Mouse (Mus musculus) midbrain, embryonic 10.5 days (tissue): ENCODE data around the gene Nid2. TPM values are rescaled to one million over a fixed set of nuclear protein-coding genes. Genes with fewer than 3 reads are reported as not detected.

Source experiments
- DNase-seq: peaks from one replicate; pipeline ENCODE4 v3.0.0-alpha.2; 2017; ENCODE audit warnings: low spot score
- H3K27ac ChIP-seq: fragments of 300-500 bp; sonication (generic); replicated peaks from 2 replicates; pipeline ENCODE4 v1.5.1; 2016; ENCODE audit warnings: mild to moderate bottlenecking
- H3K27me3 ChIP-seq: fragments of 300-500 bp; sonication (generic); 2 replicates; pipeline ENCODE4 v1.6.1; 2016; ENCODE audit warnings: low read depth, mild to moderate bottlenecking; ENCODE audit not compliant: poor library complexity, severe bottlenecking
- H3K36me3 ChIP-seq: fragments of 300-500 bp; sonication (generic); 2 replicates; pipeline ENCODE4 v1.6.1; 2016; ENCODE audit warnings: mild to moderate bottlenecking, moderate library complexity
- H3K4me1 ChIP-seq: fragments of 300-500 bp; sonication (generic); 2 replicates; pipeline ENCODE4 v1.6.1; 2016
- H3K4me3 ChIP-seq: fragments of 300-500 bp; sonication (generic); 2 replicates; pipeline ENCODE4 v1.5.1; 2016; ENCODE audit warnings: mild to moderate bottlenecking, moderate library complexity
- H3K9me3 ChIP-seq: fragments of 300-500 bp; sonication (generic); replicated peaks from 2 replicates; pipeline ENCODE4 v1.6.1; 2016; ENCODE audit warnings: mild to moderate bottlenecking
- WGBS: fragments of 180-500 bp; shearing (Covaris S2); methylation state at CpG from one replicate; pipeline ENCODE4 v1.1.7; 2016; 5-methylcytosine and 5-hydroxymethylcytosine counted together
- polyA plus RNA-seq: library from polyadenylated mRNA; unstranded; fragments of >200 nt; fragmentation: Nextera tagmentation; extraction: Ambion mirVana; gene quantifications from 2 replicates; pipeline ENCODE4 v1.2.1, GENCODE M21; 2016

Nid2 gene
- polyA plus RNA-seq, 1 experiment from 2014 or later, result 41.0 TPM

DNA sequence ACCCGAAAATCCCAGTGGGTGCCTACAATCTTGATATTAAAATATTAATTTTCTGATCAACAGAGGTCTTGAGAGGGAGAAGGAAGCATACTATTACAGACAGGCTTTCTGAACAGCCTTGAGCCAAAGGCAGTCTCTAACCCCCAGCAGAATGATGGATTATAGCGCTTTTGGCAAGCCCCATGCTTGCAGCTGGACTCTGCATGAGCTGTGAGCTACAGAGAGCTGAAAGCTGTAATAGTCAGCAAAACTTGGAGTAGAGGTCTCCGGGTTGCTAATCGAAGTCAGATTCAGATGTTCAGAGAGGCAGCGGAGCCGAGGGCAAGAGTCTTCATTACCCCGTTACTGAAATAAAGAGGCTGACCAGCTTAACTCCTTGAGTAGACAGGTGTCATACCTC is 22.3 kb upstream of the Nid2 start:
- 88% methylated on average over 7 of the region's 7 CpGs for WGBS
- no peaks in the 10 kb centered on the region for H3K9me3 ChIP-seq
- H3K27ac ChIP-seq, result no peak overlapping the region
- H3K4me1 ChIP-seq, result no peaks in the 10 kb centered on the region
- no peak for DNase-seq
- H3K4me3 ChIP-seq, result no peak overlapping the region
- H3K36me3 ChIP-seq, result no peaks in the 10 kb centered on the region
- no peaks in the 10 kb centered on the region; the same call in 1 of the 2 replicates for H3K27me3 ChIP-seq

DNA sequence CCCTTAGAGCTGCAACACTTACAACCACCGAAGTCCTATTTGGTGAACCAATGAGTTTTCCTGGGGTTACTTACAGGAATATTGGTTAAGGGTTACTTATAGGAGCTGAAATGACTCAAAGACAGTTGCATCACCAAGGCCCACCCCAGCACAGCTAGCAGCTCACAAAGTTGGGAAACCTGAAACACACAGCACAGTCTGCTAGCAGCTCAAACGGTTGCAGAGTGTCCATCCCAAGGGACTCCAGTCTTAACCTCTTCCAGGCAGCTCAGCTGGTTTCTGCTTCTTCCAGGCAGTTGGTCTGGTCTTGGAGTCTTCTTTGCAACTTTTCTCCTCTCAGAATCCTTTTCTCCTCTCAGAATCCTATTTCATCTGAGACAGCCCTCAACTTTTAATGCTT is 19.0 kb upstream of the Nid2 start:
- Histone ChIP-seq H3K4me3 (no peak overlapping the region), H3K9me3 (no peaks in the 10 kb centered on the region), H3K27me3 (no peaks in the 10 kb centered on the region; the same call in 1 of the 2 replicates), H3K4me1 (peaks cover 5% of the 10 kb centered on the region), H3K27ac (no peak overlapping the region), H3K36me3 (no peaks in the 10 kb centered on the region)
- DNase-seq, result no peak
- WGBS, result 85% methylated on average over 2 of the region's 2 CpGs

DNA sequence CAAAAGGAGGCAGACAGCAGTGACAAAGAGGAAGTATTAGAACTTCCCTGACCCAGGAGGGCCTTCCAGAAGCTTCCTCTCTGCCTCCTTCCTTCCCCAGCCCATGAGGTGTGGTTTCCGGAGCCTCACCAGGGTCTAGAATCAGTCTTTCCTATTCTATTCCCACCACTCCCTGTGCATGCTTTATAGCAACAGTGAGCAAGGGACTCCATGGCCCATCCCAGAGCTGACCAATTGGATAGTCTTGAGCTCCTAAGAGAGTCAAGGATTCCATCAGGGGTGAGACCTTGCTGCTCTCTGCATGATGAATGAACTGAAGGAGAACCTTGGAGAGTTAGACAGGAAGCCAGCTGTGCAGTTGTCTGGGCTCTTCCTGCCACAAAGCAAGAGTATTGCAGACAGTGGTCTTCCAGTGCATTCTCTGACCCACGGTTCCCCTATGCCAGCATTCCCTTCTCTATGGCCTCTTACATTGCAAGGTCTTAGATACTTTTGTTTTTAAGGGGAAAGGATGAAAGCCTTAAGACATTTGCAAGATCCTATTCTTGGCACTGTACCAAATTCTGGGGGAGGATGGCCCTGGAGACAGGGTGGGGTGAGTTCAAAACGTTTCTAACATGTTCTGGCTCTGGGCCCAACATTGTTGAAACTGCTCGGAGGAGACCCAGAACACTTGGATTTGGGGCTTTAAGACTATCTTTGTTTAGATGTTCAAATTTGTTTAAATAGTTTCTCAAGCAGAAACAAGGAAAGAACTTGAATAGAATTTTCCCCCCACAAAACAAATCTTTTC is 17.4 kb upstream of the Nid2 start:
- no peaks in the 10 kb centered on the region for H3K36me3 ChIP-seq
- no peaks in the 10 kb centered on the region; the same call in 1 of the 2 replicates for H3K27me3 ChIP-seq
- peaks cover 18% of the 10 kb centered on the region for H3K4me1 ChIP-seq
- no peak for DNase-seq
- WGBS, result 83% methylated on average over 4 of the region's 4 CpGs
- no peaks in the 10 kb centered on the region for H3K9me3 ChIP-seq
- no peak overlapping the region for H3K27ac ChIP-seq
- H3K4me3 ChIP-seq, result no peak overlapping the region

DNA sequence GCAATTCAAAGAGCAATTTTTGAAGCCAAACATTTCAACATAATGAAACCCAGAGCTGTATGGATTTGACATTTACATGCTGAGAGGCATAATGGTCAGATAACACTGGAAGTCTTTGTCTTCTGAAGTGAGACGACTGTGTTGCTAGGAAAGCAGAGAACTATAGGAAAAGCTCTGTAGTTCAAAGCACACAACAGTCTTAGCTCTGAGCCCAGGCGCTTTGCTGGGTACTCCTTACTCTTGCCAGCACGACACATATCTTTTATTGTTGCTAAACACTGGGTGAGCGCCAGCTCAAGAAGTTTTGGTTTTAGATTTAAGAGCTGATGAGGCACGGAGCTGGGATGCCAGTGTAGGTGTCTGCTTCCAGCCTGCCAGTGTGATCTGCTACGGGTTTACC is 15.8 kb upstream of the Nid2 start:
- Histone ChIP-seq H3K9me3 (no peaks in the 10 kb centered on the region), H3K36me3 (no peaks in the 10 kb centered on the region), H3K27ac (no peak overlapping the region), H3K4me3 (no peak overlapping the region), H3K27me3 (peaks cover 3% of the 10 kb centered on the region; the same call in 1 of the 2 replicates), H3K4me1 (peaks cover 26% of the 10 kb centered on the region)
- DNase-seq, result no peak
- WGBS, result 39% methylated on average over 6 of the region's 6 CpGs

DNA sequence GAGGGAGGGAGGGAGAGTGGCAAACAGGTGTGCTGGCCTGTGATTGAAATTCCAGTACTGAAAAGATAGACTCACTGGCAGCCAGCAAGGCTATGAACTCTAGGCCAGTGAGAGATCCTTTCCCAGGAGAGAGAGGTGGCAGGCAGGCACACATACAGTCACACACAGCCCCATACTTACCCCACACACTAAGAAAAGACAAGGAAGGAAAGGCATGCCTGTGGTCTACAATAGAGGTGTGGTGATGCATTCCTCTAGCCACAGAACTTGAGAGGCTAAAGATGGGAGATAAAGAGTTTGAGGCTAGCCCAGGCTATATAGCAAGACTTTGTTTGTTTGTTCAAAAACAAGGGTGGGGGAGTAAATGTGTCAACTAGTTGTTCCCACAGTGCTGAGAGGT is 13.5 kb upstream of the Nid2 start:
- Histone ChIP-seq H3K27me3 (peaks cover 5% of the 10 kb centered on the region; the same call in 1 of the 2 replicates), H3K4me3 (no peak overlapping the region), H3K4me1 (peaks cover 26% of the 10 kb centered on the region), H3K36me3 (no peaks in the 10 kb centered on the region), H3K9me3 (no peaks in the 10 kb centered on the region), H3K27ac (peak overlapping the region; percentile 69; the same call in 1 of the 2 replicates)
- no peak for DNase-seq

DNA sequence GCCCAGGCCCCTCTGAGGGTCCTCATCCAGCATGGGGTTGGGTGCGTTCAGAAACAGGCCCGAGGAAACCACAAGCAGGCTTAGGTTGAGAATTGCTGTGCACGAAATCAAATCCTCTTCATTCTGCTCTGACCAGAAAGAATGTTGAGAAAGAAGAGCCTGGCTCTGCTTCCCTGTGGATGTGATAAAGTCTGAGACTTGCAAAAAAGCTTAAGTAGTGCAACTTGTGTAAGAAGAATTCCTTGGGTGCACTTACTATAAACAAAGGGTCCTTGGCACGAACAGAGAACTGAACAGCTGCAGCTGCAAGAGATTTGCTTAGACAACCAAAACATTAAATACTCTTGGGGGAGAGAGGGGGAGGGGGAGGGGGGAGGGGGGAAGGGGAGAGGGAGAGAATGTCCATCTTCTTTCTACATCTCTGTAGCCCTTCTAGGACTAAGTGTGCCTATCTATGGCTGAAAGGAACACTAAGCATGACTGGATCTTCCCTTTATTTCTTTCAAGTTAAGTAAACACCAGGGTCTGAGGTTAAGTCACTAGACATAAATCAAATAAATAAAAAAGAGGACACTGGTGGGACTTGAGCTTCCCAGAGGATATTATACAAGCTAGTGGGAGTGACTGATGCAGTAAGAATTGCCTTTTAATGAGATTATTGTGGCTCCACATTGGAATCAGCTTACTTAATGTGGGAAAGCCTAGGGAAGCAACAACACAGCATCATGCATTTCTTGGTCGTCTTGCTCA is 12.8 kb upstream of the Nid2 start:
- 27% methylated on average over 5 of the region's 5 CpGs for WGBS
- no peaks in the 10 kb centered on the region for H3K36me3 ChIP-seq
- peak overlapping the region; percentile 69; the same call in 1 of the 2 replicates for H3K27ac ChIP-seq
- peaks cover 5% of the 10 kb centered on the region; the same call in 1 of the 2 replicates for H3K27me3 ChIP-seq
- DNase-seq, result no peak
- peaks cover 26% of the 10 kb centered on the region for H3K4me1 ChIP-seq
- H3K4me3 ChIP-seq, result no peak overlapping the region
- no peaks in the 10 kb centered on the region for H3K9me3 ChIP-seq

DNA sequence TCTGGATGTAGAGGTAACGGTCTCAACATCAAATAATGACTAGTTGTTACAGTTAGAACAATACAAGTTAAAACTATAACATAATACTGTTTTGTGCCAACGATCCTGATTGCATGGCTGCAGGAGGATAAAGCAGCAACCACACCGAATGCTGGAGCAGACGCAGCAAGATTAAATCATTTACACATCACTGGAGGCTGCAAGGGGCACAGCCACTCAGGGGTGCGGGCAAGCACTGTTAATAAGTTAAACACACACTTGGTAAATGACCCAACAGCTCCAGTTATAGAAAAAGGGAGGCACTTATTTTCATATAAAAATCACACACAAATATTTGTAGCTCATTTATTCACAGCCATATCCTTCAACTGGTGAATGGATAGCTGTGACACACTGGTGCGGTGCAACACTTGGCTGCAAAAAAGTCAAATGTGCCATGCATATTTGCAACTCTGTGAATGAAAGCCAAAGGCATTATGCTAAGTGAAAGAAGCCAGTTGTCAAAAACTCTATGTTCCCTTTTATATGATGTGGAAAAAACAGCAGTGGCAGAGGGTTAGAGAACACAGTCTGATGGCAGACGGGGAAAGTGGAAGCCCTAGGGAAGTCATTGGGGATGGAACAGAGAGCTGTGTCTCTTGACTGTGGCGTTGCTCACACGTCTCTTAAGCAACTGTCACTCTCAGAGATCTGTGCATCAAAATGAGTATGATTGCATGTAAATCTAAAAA is 11.5 kb upstream of the Nid2 start:
- Histone ChIP-seq H3K4me3 (no peak overlapping the region), H3K27ac (no peak overlapping the region), H3K27me3 (peaks cover 5% of the 10 kb centered on the region; the same call in 1 of the 2 replicates), H3K9me3 (no peaks in the 10 kb centered on the region), H3K4me1 (peaks cover 26% of the 10 kb centered on the region), H3K36me3 (no peaks in the 10 kb centered on the region)
- 58% methylated on average over 9 of the region's 9 CpGs for WGBS
- DNase-seq, result no peak

DNA sequence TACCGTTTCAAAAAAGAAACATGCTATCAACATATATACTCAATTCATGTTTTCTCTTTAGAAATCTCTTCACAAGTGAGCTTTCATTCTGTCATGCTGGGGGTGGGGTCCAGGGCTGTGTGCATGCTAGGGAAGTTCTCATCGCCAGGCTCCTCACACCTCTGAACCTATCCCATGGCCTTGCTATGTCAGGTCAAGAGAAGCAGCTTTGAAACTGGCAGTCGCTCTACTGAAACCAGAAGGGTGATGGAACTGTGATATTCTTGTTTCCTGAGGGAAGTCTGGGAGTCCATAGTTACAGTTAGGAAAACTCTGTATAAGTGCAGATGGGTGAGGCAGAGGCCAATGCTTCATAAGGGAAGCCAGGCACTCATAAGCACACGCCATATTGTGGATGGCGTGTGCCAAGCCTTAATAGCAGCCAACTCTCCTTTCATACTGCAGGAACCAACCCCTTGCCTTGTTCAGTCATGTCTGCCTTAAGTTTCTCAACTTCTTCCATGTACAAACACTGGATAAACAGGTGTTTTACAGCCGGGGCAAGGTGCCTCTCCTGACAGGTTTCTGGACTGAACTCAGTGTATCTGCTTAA is 10.8 kb upstream of the Nid2 start:
- no peak for DNase-seq
- Histone ChIP-seq H3K4me1 (peaks cover 25% of the 10 kb centered on the region), H3K27ac (no peak overlapping the region), H3K36me3 (no peaks in the 10 kb centered on the region), H3K9me3 (no peaks in the 10 kb centered on the region), H3K27me3 (peaks cover 5% of the 10 kb centered on the region; the same call in 1 of the 2 replicates), H3K4me3 (no peak overlapping the region)
- 91% methylated on average over 6 of the region's 6 CpGs for WGBS

DNA sequence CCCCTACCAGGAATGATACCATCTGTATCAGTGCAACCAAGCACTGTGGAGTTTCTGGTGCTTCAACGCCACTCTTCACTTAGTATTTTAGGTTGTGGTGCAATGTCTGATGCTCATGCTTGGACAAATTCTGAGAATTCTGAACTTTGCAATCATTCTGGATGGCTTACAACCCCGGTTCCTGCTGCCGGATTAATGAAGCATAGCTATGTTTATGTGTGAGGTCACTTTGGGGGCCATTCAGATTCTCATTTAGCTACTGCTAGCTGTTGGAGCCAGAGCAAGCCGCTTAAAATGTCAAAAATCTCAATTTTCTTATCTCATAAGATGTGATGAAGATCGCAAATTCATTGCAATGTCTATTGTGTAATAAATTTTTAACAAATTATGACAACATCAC is 6.2 kb upstream of the Nid2 start:
- Histone ChIP-seq H3K4me3 (no peak overlapping the region), H3K27me3 (peaks cover 17% of the 10 kb centered on the region; the same call in 1 of the 2 replicates), H3K27ac (no peak overlapping the region), H3K9me3 (no peaks in the 10 kb centered on the region), H3K4me1 (peaks cover 2% of the 10 kb centered on the region; the same call in 1 of the 2 replicates), H3K36me3 (no peaks in the 10 kb centered on the region)
- no peak for DNase-seq
- 88% methylated on average over 5 of the region's 5 CpGs for WGBS

DNA sequence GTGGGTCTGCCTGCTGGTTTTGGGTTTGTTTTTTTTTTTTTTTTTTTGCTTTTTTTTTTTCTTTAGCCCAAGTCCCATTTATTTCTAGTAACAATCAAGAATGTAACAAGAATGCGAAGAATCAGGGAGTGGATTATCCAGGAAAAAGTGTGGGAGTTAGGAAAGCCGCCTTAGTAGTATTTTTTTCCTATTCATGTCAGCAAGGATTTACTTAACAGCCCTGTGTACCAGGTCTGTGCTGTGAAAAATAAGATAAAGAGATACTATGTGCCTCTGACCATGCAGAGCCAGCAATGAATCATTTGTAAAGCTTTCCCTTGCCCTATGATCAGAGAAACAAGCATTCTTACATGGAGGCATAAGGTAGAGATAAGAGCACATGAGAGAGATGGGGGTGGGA is 4.8 kb upstream of the Nid2 start:
- DNase-seq, result no peak
- H3K27ac ChIP-seq, result no peak overlapping the region
- H3K4me1 ChIP-seq, result peaks cover 15% of the 10 kb centered on the region
- WGBS, result 86% methylated on average over 2 of the region's 2 CpGs
- H3K27me3 ChIP-seq, result peaks cover 22% of the 10 kb centered on the region; the same call in 1 of the 2 replicates
- H3K36me3 ChIP-seq, result no peaks in the 10 kb centered on the region
- no peaks in the 10 kb centered on the region for H3K9me3 ChIP-seq
- H3K4me3 ChIP-seq, result no peak overlapping the region

DNA sequence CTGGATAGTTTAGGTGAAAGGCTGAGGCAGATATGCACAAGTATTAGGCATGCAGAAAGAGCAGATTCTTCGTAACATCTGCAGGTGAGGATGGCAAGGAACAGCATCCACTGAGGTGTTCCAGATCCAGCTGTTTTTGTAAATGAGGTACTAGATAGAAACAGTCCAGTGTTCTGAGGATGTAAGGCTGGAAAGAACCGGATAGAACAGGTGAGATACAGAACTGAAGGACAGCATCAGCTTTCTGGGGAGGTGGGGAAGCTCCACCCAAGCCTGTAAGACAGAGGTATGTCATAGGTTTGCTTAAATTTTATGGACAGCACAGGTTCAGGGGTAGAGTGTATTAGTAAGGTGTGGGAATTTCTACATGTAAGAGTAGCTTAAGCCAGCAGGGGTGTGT is 4.3 kb upstream of the Nid2 start:
- Histone ChIP-seq H3K9me3 (no peaks in the 10 kb centered on the region), H3K4me1 (peaks cover 20% of the 10 kb centered on the region), H3K27me3 (peaks cover 26% of the 10 kb centered on the region), H3K36me3 (no peaks in the 10 kb centered on the region), H3K27ac (no peak overlapping the region), H3K4me3 (no peak overlapping the region)
- 78% methylated on average over 2 of the region's 2 CpGs for WGBS
- no peak for DNase-seq

DNA sequence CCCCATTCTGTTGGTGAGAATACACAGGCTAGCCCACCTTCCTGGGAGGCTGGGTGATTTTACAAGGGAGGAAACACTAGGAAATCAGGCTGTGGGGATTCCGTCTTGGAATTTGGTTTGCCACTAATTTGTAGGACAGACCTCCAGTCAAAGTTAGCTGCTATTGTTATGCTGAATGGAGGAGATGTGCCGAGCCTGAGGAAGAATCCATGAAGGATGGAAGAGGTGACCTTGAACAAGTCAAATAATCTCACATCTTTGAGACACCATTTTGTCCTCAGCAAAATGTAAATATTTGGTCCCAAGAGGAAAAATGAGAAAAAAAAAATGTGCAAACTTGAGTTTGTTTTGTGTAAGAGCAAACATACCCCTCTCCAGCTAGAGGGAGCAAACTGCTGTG is 1.3 kb upstream of the Nid2 start:
- Histone ChIP-seq H3K4me3 (no peak overlapping the region), H3K27ac (no peak overlapping the region), H3K9me3 (no peaks in the 10 kb centered on the region), H3K4me1 (peaks cover 29% of the 10 kb centered on the region), H3K36me3 (no peaks in the 10 kb centered on the region), H3K27me3 (peaks cover 47% of the 10 kb centered on the region)
- DNase-seq, result no peak
- WGBS, result 39% methylated on average over 2 of the region's 2 CpGs
